Mouse (Mus musculus): Measurements from ENCODE around the gene Fgf14. TPM values are rescaled to one million over a fixed set of nuclear protein-coding genes. Genes with fewer than 3 reads are reported as not detected.

The Fgf14 gene
- total RNA-seq (2023) = not detected in 2 replicates

GRCm38 (mm10) chr14:124676506-124677177 lies at the start of gene Fgf14:
Fgf14 (minus strand) TSS chr14:124677127.

Measured in neutrophil, adult 65 days (primary cell).